Mouse (Mus musculus) layer of hippocampus, adult 8-10 months (tissue): ENCODE measurements at regions not wholly inside any gene's neighbourhood (a gene's known extent, or its start where the extent isn't known, plus 50 kb on each side); places are given as distances from the start of the nearest gene placed in this dataset.
"Not testable (repeated sequence)": the region's sequence is repeated elsewhere in the genome, so short reads cannot be mapped to it uniquely, and the experiment has no call there.

Experiments used
- DNase-seq, 2 experiments: peaks; one replicate each; pipeline ENCODE4 v3.0.0; 2022; ENCODE audit warnings: low spot score in 2 of 2

- DNase-seq, result no peak
These were observed 196.2 kb upstream of the Speer4f2 start for GRCm38 (mm10) chr5:17176771-17177170.

GRCm38 (mm10) chr5:17208554-17209283 lies 164.3 kb upstream of the Speer4f2 start:
- DNase-seq, result no peak

- no peak for DNase-seq
These were observed 162.2 kb upstream of the Speer4f2 start for GRCm38 (mm10) chr5:17210723-17211245.

GRCm38 (mm10) chr5:17223542-17223941 lies 149.4 kb upstream of the Speer4f2 start:
- DNase-seq, result not testable (repeated sequence)

- no peak for DNase-seq
These were observed 125.0 kb upstream of the Speer4f2 start for GRCm38 (mm10) chr5:17247732-17248606.

DNA sequence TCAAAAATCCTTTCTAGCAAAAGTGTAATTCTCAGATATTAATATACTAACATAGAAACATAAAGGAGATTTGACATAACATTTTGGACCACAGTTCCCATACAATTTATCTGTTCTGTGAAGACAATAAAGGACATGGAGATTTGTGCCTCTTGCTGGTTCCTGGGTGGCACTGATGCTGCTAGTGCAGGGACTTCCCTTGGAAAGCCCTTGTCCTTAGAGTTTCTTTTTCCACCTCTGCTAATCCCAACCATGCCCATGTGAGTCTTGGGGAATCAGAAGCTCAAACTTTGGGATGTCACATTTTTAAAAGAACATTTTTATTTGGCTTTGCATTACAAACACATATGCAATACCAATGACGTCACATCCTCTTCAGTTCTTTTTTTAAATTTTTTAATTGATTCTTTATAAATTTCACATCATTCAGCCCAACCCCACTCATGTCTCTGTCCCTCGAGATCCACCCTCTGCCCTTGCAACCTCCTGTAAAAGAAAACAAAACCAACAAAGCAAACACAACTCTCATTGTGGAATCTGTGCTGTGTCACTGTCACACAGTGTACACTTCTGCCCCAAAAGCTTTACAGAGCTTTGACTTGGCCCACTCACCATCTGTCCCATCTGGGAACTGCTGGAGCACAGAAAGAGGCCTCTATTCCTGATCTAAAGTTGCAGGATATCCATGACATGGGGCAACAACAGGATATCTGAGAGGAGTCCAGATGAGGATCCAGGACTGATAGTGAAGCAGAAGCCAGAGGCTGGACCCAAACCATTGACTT lies 112.2 kb upstream of the Speer4f2 start:
- no peak for DNase-seq

DNA sequence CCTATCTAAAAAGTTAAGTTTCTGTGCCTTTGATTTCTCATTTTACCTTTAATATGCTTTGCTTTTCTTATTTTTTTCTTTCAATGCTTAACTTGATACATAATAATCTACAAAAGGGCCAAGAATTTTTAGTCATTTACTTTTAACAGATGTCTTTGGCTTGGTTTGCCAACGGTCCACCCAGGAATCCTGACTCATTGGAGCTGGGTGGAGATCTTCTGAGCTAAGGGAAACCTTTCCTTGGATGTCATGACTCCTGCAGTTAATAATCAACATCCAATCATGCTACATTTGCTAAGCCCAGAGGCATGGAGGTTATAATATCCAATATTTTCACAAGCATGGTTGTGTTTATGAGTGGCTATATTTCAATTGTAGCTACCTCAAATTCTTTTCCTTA lies 110.9 kb upstream of the Speer4f2 start:
- DNase-seq, result no peak

GRCm38 (mm10) chr5:17271153-17271552 lies 101.8 kb upstream of the Speer4f2 start:
- no peak for DNase-seq

GRCm38 (mm10) chr5:17271722-17272479 lies 101.1 kb upstream of the Speer4f2 start:
- DNase-seq, result no peak

DNA sequence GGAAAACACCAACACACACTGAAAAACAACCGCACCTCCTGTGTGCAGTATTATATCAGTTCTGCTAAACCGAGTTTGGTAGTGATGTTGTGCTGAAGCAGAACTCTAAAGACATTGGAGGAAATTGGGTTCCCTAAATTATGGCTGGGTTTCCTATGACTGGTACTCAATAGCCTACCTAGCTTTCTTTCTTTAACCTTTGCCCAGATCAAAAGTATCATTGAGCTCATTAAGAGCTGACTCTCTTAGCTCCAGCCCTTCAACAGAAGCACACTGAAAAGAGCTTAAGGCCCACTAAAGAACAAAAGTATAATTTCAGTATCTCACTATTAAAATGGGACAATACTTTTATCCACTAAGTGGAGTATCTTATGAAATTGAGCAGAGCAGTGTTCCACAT lies 97.6 kb upstream of the Speer4f2 start:
- DNase-seq, result no peak

- DNase-seq, result no peak
These were observed 96.0 kb upstream of the Speer4f2 start for GRCm38 (mm10) chr5:17276782-17277578.

GRCm38 (mm10) chr5:17280203-17280602 lies 92.8 kb upstream of the Speer4f2 start:
- DNase-seq, result no peak

DNA sequence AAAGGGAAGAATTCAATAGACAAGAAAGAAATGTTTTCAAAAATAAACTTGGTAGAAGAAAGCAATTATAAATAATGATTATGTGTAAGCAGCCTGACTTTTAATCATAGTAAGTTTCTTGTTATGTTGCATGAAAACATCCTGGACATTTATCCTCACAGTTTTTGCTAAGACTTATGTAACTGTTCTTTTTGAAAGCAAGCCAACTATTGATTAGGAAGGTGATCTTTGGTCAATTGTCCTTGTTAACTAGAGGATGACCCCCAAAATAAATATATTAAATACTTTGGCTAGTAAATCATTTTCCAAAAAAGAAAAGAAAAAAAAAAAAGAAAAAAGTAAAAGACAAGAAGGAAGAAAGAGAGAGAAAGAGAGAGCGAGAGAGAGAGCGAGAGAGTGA lies 92.0 kb upstream of the Speer4f2 start:
- DNase-seq, result no peak

- no peak for DNase-seq
These were observed 84.0 kb upstream of the Speer4f2 start for GRCm38 (mm10) chr5:17289028-17289427.

DNA sequence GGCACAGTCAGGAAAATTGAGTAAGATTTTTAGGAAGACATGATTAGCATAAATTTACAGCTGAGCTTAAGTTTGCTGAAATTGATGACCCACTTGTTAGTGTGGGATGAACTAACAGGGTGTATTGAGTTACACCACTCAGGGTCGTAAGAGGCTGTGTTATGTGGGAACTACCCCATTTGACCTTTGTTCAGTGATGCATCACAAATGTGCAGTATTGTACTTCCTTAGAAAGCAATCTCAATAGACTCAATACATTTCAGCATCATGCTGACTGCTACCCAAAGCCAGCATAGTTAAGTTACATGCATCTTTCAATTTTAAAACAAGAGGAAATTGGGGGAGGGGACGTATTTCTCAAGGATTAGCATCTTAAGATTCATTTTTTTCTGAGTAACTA lies 80.4 kb upstream of the Speer4f2 start:
- DNase-seq, result no peak

DNA sequence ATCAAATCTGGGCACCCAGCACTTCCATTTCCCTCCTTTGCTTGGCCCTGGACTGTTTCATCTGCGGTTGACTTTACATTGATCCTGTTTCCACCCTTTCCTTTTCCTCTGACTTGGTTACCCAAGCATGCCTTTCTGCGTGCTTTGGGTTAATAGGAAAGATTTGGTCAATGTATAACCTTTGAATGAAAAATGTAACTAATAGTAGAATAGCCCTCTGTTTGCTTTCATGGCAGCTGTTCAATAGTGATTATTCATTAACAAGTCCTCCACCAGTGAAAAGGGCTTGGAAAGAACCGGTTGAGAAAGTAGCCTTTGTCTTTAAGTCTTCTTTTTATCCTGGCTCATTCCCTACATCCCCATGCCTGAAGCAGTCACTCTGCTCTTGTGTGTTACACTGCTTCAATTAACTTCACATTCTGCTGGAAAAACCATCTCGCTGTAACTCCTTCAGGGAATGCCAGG lies 76.4 kb upstream of the Speer4f2 start:
- no peak for DNase-seq

GRCm38 (mm10) chr5:17299846-17300245 lies 73.1 kb upstream of the Speer4f2 start:
- DNase-seq, result peak in 1 of 2 experiments; percentile 2

GRCm38 (mm10) chr5:17321501-17321900 lies 51.5 kb upstream of the Speer4f2 start:
- no peak for DNase-seq
